Mouse (Mus musculus) bone marrow, adult 2 months (tissue): ENCODE results near the gene Klk1b9.

Experiments used
- CTCF ChIP-seq: fragments of 200-500 bp; IDR thresholded peaks from 2 replicates; pipeline ENCODE4 v1.5.1; 2011; ENCODE audit warnings: low read length, control low read depth; ENCODE audit not compliant: control insufficient read depth, insufficient read depth
- POLR2A ChIP-seq: fragments of 200-500 bp; IDR thresholded peaks from 2 replicates; pipeline ENCODE4 v1.6.1; 2011; ENCODE audit warnings: low read depth, mild to moderate bottlenecking, control low read depth, low read length, borderline replicate concordance; ENCODE audit not compliant: control insufficient read depth

DNA sequence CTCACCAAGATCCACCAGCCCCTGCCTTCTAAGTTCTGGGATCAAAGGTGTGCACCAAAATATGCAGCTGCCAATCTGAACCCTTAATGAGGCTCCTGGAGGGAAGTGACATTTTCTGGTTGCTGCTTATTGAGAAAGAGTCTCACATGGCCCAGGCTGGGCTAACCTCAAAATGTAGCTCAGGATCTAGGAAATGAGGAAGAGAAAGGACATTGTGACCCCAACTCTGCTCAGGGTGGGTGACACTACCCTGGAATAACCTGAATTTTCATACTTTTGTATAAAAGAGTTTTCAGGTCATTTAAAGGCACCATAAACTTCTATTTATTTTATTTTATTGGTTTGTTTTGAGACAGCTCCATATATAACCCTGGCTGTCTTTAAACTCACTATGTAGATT is 9.8 kb downstream of the Klk1b9 start:
- TF ChIP-seq CTCF: no peak
- no peak for TF ChIP-seq POLR2A
